Mouse (Mus musculus): ENCODE data around the gene Crot. TPM values are rescaled to one million over a fixed set of nuclear protein-coding genes. Genes with fewer than 3 reads are reported as not detected.
"Not testable (repeated sequence)": the region's sequence is repeated elsewhere in the genome, so short reads cannot be mapped to it uniquely, and the experiment has no call there.

The Crot gene
- polyA plus RNA-seq, 1 experiment: 14.3 TPM

- TF ChIP-seq POLR2A (IDR thresholded peaks at IDR 0.05; ENCODE audit: control insufficient read depth, extremely low read depth, insufficient read depth, low read length, poor library complexity) (no peak), CTCF (IDR thresholded peaks at IDR 0.05; ENCODE audit: borderline replicate concordance, control insufficient read depth, extremely low read depth, insufficient read depth, low read length, poor library complexity) (no peak)
- Histone ChIP-seq H3K4me3 (ENCODE audit: control insufficient read depth, insufficient read depth, low read length) (no peak overlapping the region), H3K36me3 (ENCODE audit: control insufficient read depth, insufficient read depth, low read length) (no peaks in the 10 kb centered on the region), H3K4me1 (replicated peaks; ENCODE audit: control insufficient read depth, insufficient read depth, low read length) (no peaks in the 10 kb centered on the region), H3K27me3 (ENCODE audit: control insufficient read depth, insufficient read depth, low read length) (no peaks in the 10 kb centered on the region), H3K27ac (ENCODE audit: control insufficient read depth, insufficient read depth, low read length) (no peak overlapping the region)
- DNase-seq: no peak
- 70% methylated on average over 1 of the region's 1 CpGs for WGBS
Measured at GRCm38 (mm10) chr5:9028266-9028841, 31.2 kb upstream of the Crot start.

DNA sequence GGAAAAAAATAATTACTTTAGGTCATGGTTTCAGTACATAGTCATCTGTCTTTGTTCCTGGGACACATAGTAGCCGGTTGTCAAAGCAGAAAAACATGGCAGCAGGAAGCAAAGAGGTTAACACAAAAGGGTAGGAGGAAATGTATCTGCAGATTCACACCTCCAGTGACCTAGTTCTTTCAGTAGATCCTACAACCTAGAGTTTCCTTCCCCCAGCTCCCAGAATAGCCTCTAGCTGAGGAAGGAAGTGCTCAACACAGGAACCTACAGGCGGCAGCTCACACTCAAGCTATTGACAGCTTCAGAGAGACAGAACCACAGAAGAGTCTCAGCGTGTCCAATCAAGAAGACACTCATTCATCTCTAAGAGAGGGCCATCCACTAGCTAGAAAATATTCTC is 18.2 kb upstream of the Crot start:
- TF ChIP-seq POLR2A (IDR thresholded peaks at IDR 0.05; ENCODE audit: control insufficient read depth, extremely low read depth, insufficient read depth, low read length, poor library complexity) (no peak), CTCF (IDR thresholded peaks at IDR 0.05; ENCODE audit: borderline replicate concordance, control insufficient read depth, extremely low read depth, insufficient read depth, low read length, poor library complexity) (no peak)
- no peaks in the 10 kb centered on the region for H3K27me3 ChIP-seq (ENCODE audit: control insufficient read depth, insufficient read depth, low read length)
- no peak overlapping the region for H3K4me3 ChIP-seq (ENCODE audit: control insufficient read depth, insufficient read depth, low read length)
- no peaks in the 10 kb centered on the region for H3K36me3 ChIP-seq (ENCODE audit: control insufficient read depth, insufficient read depth, low read length)
- 6% methylated on average over 3 of the region's 3 CpGs for WGBS
- H3K4me1 ChIP-seq (replicated peaks; ENCODE audit: control insufficient read depth, insufficient read depth, low read length): 0 out of 2 replicates have a peak, but pooled peaks cover 2% of the 10 kb centered on the region
- no peak overlapping the region for H3K27ac ChIP-seq (ENCODE audit: control insufficient read depth, insufficient read depth, low read length)
- DNase-seq: peak; percentile 57

GRCm38 (mm10) chr5:9014774-9015173 is 17.6 kb upstream of the Crot start:
- peak overlapping the region; percentile 1; the same call in 1 of the 2 replicates for H3K27ac ChIP-seq (ENCODE audit: control insufficient read depth, insufficient read depth, low read length)
- no peaks in the 10 kb centered on the region for H3K27me3 ChIP-seq (ENCODE audit: control insufficient read depth, insufficient read depth, low read length)
- TF ChIP-seq CTCF (IDR thresholded peaks at IDR 0.05; ENCODE audit: borderline replicate concordance, control insufficient read depth, extremely low read depth, insufficient read depth, low read length, poor library complexity) (no peak), POLR2A (IDR thresholded peaks at IDR 0.05; ENCODE audit: control insufficient read depth, extremely low read depth, insufficient read depth, low read length, poor library complexity) (no peak)
- DNase-seq: peak; percentile 30
- H3K4me3 ChIP-seq (ENCODE audit: control insufficient read depth, insufficient read depth, low read length): no peak overlapping the region
- no peaks in the 10 kb centered on the region for H3K36me3 ChIP-seq (ENCODE audit: control insufficient read depth, insufficient read depth, low read length)
- WGBS: 13% methylated on average over 3 of the region's 3 CpGs
- 0 out of 2 replicates have a peak, but pooled peaks cover 2% of the 10 kb centered on the region for H3K4me1 ChIP-seq (replicated peaks; ENCODE audit: control insufficient read depth, insufficient read depth, low read length)

DNA sequence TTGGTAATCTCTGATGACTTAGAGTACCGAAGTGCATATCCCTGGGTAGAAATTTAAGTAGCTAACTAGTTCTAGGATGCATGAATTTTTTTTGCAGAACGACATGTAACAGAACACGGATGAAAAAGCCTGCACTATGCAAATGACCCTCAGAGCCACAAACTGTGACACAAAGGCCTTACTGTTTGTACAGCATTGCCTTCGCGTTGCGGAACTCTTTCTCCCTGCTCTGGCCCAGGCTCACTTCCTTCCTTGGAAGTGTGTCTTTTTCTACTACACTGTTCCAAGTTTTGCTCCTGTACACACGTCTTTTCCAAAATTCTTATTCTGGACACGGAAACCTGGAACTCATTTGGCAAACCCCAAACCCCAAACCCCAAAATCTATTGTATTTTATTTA is 14.2 kb upstream of the Crot start:
- H3K27ac ChIP-seq (ENCODE audit: control insufficient read depth, insufficient read depth, low read length): no peak overlapping the region
- H3K27me3 ChIP-seq (ENCODE audit: control insufficient read depth, insufficient read depth, low read length): no peaks in the 10 kb centered on the region
- no peaks in the 10 kb centered on the region for H3K36me3 ChIP-seq (ENCODE audit: control insufficient read depth, insufficient read depth, low read length)
- TF ChIP-seq POLR2A (IDR thresholded peaks at IDR 0.05; ENCODE audit: control insufficient read depth, extremely low read depth, insufficient read depth, low read length, poor library complexity) (no peak), CTCF (IDR thresholded peaks at IDR 0.05; ENCODE audit: borderline replicate concordance, control insufficient read depth, extremely low read depth, insufficient read depth, low read length, poor library complexity) (no peak)
- DNase-seq: no peak
- 0 out of 2 replicates have a peak, but pooled peaks cover 2% of the 10 kb centered on the region for H3K4me1 ChIP-seq (replicated peaks; ENCODE audit: control insufficient read depth, insufficient read depth, low read length)
- H3K4me3 ChIP-seq (ENCODE audit: control insufficient read depth, insufficient read depth, low read length): no peak overlapping the region
- WGBS: 94% methylated on average over 8 of the region's 8 CpGs

GRCm38 (mm10) chr5:9010166-9010565 is 13.0 kb upstream of the Crot start:
- H3K4me1 ChIP-seq (replicated peaks; ENCODE audit: control insufficient read depth, insufficient read depth, low read length): 0 out of 2 replicates have a peak, but pooled peaks cover 2% of the 10 kb centered on the region
- no peak overlapping the region for H3K4me3 ChIP-seq (ENCODE audit: control insufficient read depth, insufficient read depth, low read length)
- no peak for DNase-seq
- TF ChIP-seq CTCF (IDR thresholded peaks at IDR 0.05; ENCODE audit: borderline replicate concordance, control insufficient read depth, extremely low read depth, insufficient read depth, low read length, poor library complexity) (no peak), POLR2A (IDR thresholded peaks at IDR 0.05; ENCODE audit: control insufficient read depth, extremely low read depth, insufficient read depth, low read length, poor library complexity) (no peak)
- no peak overlapping the region for H3K27ac ChIP-seq (ENCODE audit: control insufficient read depth, insufficient read depth, low read length)
- no peaks in the 10 kb centered on the region for H3K27me3 ChIP-seq (ENCODE audit: control insufficient read depth, insufficient read depth, low read length)
- WGBS: 98% methylated on average over 1 of the region's 1 CpGs
- no peaks in the 10 kb centered on the region for H3K36me3 ChIP-seq (ENCODE audit: control insufficient read depth, insufficient read depth, low read length)

GRCm38 (mm10) chr5:9006585-9006984 is 9.5 kb upstream of the Crot start:
- H3K27ac ChIP-seq (ENCODE audit: control insufficient read depth, insufficient read depth, low read length); H3K27me3 ChIP-seq (ENCODE audit: control insufficient read depth, insufficient read depth, low read length); DNase-seq; H3K4me3 ChIP-seq (ENCODE audit: control insufficient read depth, insufficient read depth, low read length); H3K36me3 ChIP-seq (ENCODE audit: control insufficient read depth, insufficient read depth, low read length); H3K4me1 ChIP-seq (replicated peaks; ENCODE audit: control insufficient read depth, insufficient read depth, low read length): not testable (repeated sequence)
- WGBS: 92% methylated on average over 3 of the region's 3 CpGs

GRCm38 (mm10) chr5:9000006-9000405 is 2.9 kb upstream of the Crot start:
- H3K4me1 ChIP-seq (replicated peaks; ENCODE audit: control insufficient read depth, insufficient read depth, low read length); H3K27me3 ChIP-seq (ENCODE audit: control insufficient read depth, insufficient read depth, low read length); H3K4me3 ChIP-seq (ENCODE audit: control insufficient read depth, insufficient read depth, low read length); DNase-seq; H3K36me3 ChIP-seq (ENCODE audit: control insufficient read depth, insufficient read depth, low read length); H3K27ac ChIP-seq (ENCODE audit: control insufficient read depth, insufficient read depth, low read length): not testable (repeated sequence)
- WGBS: 95% methylated on average over 7 of the region's 7 CpGs

Measured in thymus, adult 2 months (tissue).